In the genomic region with DNA sequence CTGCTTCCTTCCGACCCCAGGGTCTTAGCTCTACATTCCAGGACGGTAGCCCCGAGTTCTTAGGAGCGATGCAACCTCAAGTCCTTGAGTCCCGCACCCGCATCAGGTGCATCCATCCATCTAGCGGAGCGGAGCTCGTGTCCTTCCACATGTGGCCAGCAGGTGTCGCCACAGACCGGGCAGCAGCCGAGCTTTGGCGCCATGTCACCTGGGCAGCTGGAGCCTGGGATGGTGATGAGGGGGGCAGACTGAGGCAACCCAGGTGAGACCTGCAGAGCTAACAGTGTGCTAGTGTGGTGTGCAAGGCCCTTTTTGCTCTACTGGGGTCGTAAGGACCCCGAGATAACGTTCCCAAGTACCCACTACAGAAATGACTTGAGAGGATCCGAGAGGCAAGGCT, we compare ENCODE assay signal across 10 mouse cellular contexts.
DNase-seq lines count a peak whose midpoint lies in the region; ATAC-seq and TF ChIP-seq lines count a peak whose summit lies in the region.
"Had no signal": no experiment of that assay in that cellular context is flagged by ENCODE, and none has a peak within 500 bp of the region (broad histone marks: within the 10 kb centered on the region; RNA-seq: fewer than 3 reads in every experiment).

No protein-coding gene starts in this region.

- ATAC-seq in intestine, postnatal 0 days: 0 out of 2 replicates have a peak, but pooled peaks have one; percentile 49
- ATAC-seq in liver, postnatal 0 days: peak; percentile 40; the same call in 1 of the 2 replicates

- H3K27me3 ChIP-seq in intestine, postnatal 0 days (replicated peaks; ENCODE audit: control insufficient read depth, insufficient read depth, low read length): 0 out of 2 replicates have a peak, but pooled peaks cover 6% of the 10 kb centered on the region
- H3K27me3 ChIP-seq in liver, postnatal 0 days (ENCODE audit: insufficient read depth, low read length): 0 out of 2 replicates have a peak, but pooled peaks cover 3% of the 10 kb centered on the region

- WGBS in intestine, postnatal 0 days: 13% methylated on average over 17 of the region's 17 CpGs
- 12% methylated on average over 17 of the region's 17 CpGs for WGBS in liver, postnatal 0 days (ENCODE audit: insufficient replicate concordance)

- TF ChIP-seq EP300 in liver, postnatal 0 days (IDR thresholded peaks at IDR 0.05; ENCODE audit: low read depth): no peak

- no peak overlapping the region for H3K4me3 ChIP-seq in intestine, postnatal 0 days (ENCODE audit: low read depth, low read length)
- no peak overlapping the region for H3K4me3 ChIP-seq in liver, postnatal 0 days (ENCODE audit: low read depth, low read length)
- H3K4me3 ChIP-seq: embryonic facial prominence, embryonic 13.5 days; myocyte had no signal

- no peak overlapping the region for H3K9ac ChIP-seq in intestine, postnatal 0 days (ENCODE audit: low read depth, low read length)
- H3K9ac ChIP-seq in liver, postnatal 0 days (replicated peaks): no peak overlapping the region
- H3K9ac ChIP-seq: embryonic facial prominence, embryonic 13.5 days had no signal

- H3K4me1 ChIP-seq in intestine, postnatal 0 days (replicated peaks; ENCODE audit: control insufficient read depth, insufficient read depth, low read length): no peaks in the 10 kb centered on the region
- H3K4me1 ChIP-seq in liver, postnatal 0 days (ENCODE audit: insufficient read depth): no peaks in the 10 kb centered on the region

- 0 out of 2 replicates have a peak, but pooled peaks cover 4% of the 10 kb centered on the region for H3K9me3 ChIP-seq in intestine, postnatal 0 days (ENCODE audit: control insufficient read depth)
- no peaks in the 10 kb centered on the region for H3K9me3 ChIP-seq in liver, postnatal 0 days (ENCODE audit: low read length)

- TF ChIP-seq CTCF in intestine, postnatal 0 days (IDR thresholded peaks at IDR 0.05; ENCODE audit: low read depth): peak; percentile 100
- TF ChIP-seq CTCF in liver, postnatal 0 days (IDR thresholded peaks at IDR 0.05; ENCODE audit: low read depth): peak; percentile 99

- no peaks in the 10 kb centered on the region for H3K36me3 ChIP-seq in intestine, postnatal 0 days (ENCODE audit: control insufficient read depth, insufficient read depth)
- no peaks in the 10 kb centered on the region for H3K36me3 ChIP-seq in liver, postnatal 0 days (replicated peaks; ENCODE audit: insufficient read depth, low read length)
- H3K36me3 ChIP-seq: embryonic facial prominence, embryonic 13.5 days had no signal

- no peak overlapping the region for H3K4me2 ChIP-seq in intestine, postnatal 0 days (replicated peaks; ENCODE audit: low read depth)
- no peak overlapping the region for H3K4me2 ChIP-seq in liver, postnatal 0 days (ENCODE audit: low read depth, low read length)
- H3K4me2 ChIP-seq: embryonic facial prominence, embryonic 13.5 days had no signal

- no peak overlapping the region for H3K27ac ChIP-seq in intestine, postnatal 0 days (ENCODE audit: low read depth, low read length)
- H3K27ac ChIP-seq in liver, postnatal 0 days (ENCODE audit: low read depth): no peak overlapping the region
- H3K27ac ChIP-seq: embryonic facial prominence, embryonic 13.5 days had no signal

- peak; percentile 73 to 78 for DNase-seq in right cerebral cortex, adult 2 months (ENCODE audit: low spot score in 2 of 2)
- no peak for DNase-seq in right cerebral cortex, adult 18-20 months
- peak; percentile 87 to 93 for DNase-seq in cerebellum, postnatal 10 days
- peak; percentile 61 to 74 for DNase-seq in gastrocnemius, adult 8-10 months (ENCODE audit: low spot score in 2 of 2)
- peak; percentile 79 for DNase-seq in liver, postnatal 0 days
- peak; percentile 12 for DNase-seq in ovary, adult 18-20 months (ENCODE audit: low spot score)
- DNase-seq in thymus, postnatal 4 days: peak; percentile 85
